Mouse (Mus musculus) forebrain, embryonic 14.5 days (tissue): Measurements from ENCODE around the gene Tbc1d22a. TPM values are rescaled to one million over a fixed set of nuclear protein-coding genes. Genes with fewer than 3 reads are reported as not detected.
A peak's percentile ranks its signal among the peaks of the same experiment; 100 is the strongest.
"Not testable (repeated sequence)": the region's sequence is repeated elsewhere in the genome, so short reads cannot be mapped to it uniquely, and the experiment has no call there.

Experiments
- ATAC-seq: fragments of 200-750 bp; cut with Nextera tagmentation; 2 replicates; pipeline ENCODE4 v1.8.0; 2017; ENCODE audit warnings: mild to moderate bottlenecking, moderate library complexity
- DNase-seq: peaks from one replicate; pipeline ENCODE4 v3.0.0-alpha.2; 2015; ENCODE audit warnings: low spot score
- H3K27ac ChIP-seq: fragments of 300-500 bp; sonication (generic); 2 replicates; pipeline ENCODE4 v1.5.1; 2014; ENCODE audit warnings: low read depth, mild to moderate bottlenecking, control low read depth, low read length, moderate library complexity
- H3K27me3 ChIP-seq: fragments of 300-500 bp; sonication (generic); replicated peaks from 2 replicates; pipeline ENCODE4 v1.6.1; 2014; ENCODE audit warnings: low read length, control low read depth, mixed read lengths; ENCODE audit not compliant: control insufficient read depth, insufficient read depth
- H3K36me3 ChIP-seq: fragments of 300-500 bp; sonication (generic); 2 replicates; pipeline ENCODE4 v1.6.1; 2014; ENCODE audit warnings: low read length, control low read depth; ENCODE audit not compliant: control insufficient read depth, insufficient read depth
- H3K4me1 ChIP-seq: fragments of 300-500 bp; sonication (generic); 2 replicates; pipeline ENCODE4 v1.6.1; 2014; ENCODE audit warnings: antibody characterized with exemption, low read length, control low read depth; ENCODE audit not compliant: control insufficient read depth, insufficient read depth
- H3K4me2 ChIP-seq: fragments of 300-500 bp; sonication (generic); 2 replicates; pipeline ENCODE4 v1.6.1; 2014; ENCODE audit warnings: mild to moderate bottlenecking, control low read depth, low read length
- H3K4me3 ChIP-seq: fragments of 300-500 bp; sonication (generic); 2 replicates; pipeline ENCODE4 v1.5.1; 2014; ENCODE audit warnings: low read depth, low read length, control low read depth
- H3K9ac ChIP-seq: fragments of 300-500 bp; sonication (generic); 2 replicates; pipeline ENCODE4 v1.6.1; 2014; ENCODE audit warnings: mild to moderate bottlenecking, low read length, control low read depth, moderate library complexity
- H3K9me3 ChIP-seq: fragments of 300-500 bp; sonication (generic); replicated peaks from 2 replicates; pipeline ENCODE4 v1.6.1; 2016; ENCODE audit warnings: low read length, control low read depth, mixed read lengths; ENCODE audit not compliant: control insufficient read depth
- WGBS: fragments of 180-500 bp; shearing (Covaris S2); extraction: QIAGEN DNeasy Blood & Tissue Kit; methylation state at CpG from one replicate; pipeline ENCODE4 v1.1.7; 2014; 5-methylcytosine and 5-hydroxymethylcytosine counted together
- polyA plus RNA-seq: library from polyadenylated mRNA; unstranded; fragments of >200 nt; fragmentation: Nextera tagmentation; extraction: Ambion mirVana; gene quantifications from 2 replicates; pipeline ENCODE4 v1.2.1, GENCODE M21; 2014

Gene Tbc1d22a
- polyA plus RNA-seq, 1 experiment from 2014 or later = 8.0 TPM

GRCm38 (mm10) chr15:86206385-86206784 lies 7.9 kb upstream of the Tbc1d22a start:
- no peaks in the 10 kb centered on the region for H3K4me1 ChIP-seq
- no peak overlapping the region for H3K9ac ChIP-seq
- DNase-seq = no peak
- no peak overlapping the region for H3K4me2 ChIP-seq
- H3K27me3 ChIP-seq = no peaks in the 10 kb centered on the region
- no peak overlapping the region for H3K27ac ChIP-seq
- H3K4me3 ChIP-seq = no peak overlapping the region
- no peaks in the 10 kb centered on the region for H3K36me3 ChIP-seq
- ATAC-seq = no peak
- H3K9me3 ChIP-seq = no peaks in the 10 kb centered on the region
- 67% methylated on average over 4 of the region's 4 CpGs for WGBS

- H3K27me3 ChIP-seq, H3K4me3 ChIP-seq, H3K27ac ChIP-seq, H3K9me3 ChIP-seq, H3K9ac ChIP-seq, H3K36me3 ChIP-seq, DNase-seq, H3K4me2 ChIP-seq, ATAC-seq: not testable (repeated sequence)
- peaks cover 16% of the 10 kb centered on the region for H3K4me1 ChIP-seq
- 94% methylated on average over 5 of the region's 5 CpGs for WGBS
Measured at GRCm38 (mm10) chr15:86212193-86212592, 2.1 kb upstream of the Tbc1d22a start.

DNA sequence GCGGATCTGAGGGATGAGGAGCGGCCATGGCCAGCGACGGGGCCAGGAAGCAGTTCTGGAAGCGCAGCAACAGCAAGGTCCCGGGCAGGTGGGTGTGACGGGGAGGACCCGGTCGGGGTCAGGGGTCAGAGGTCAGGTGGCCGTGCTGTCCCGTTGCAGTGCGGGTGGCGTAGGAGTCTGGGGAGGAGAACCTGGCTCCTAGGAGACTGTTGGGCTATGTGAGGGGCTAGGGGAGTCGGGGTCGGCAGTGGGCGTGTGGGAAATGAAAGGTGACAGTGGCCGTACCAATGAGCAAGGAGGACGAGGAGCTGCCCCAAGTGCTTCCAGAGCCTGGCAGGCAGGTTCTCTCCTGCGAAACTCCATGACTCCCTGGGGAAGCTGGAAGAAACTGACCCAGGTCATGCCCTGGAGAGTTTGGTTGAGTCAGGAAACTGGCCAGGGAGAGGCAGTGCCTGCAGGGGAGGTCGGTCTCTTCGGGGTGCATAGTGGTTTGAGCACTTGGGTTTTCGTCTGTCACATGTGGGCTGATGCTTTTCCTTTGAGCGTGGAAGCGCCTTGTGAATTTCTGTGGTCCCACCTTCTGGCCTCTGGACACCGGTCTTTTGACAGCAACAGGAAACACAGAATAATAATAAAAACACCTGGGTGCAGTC lies 416 bp downstream of the Tbc1d22a start:
- WGBS = 17% methylated on average over 25 of the region's 25 CpGs
- Histone ChIP-seq H3K4me1 (peaks cover 16% of the 10 kb centered on the region), H3K27ac (peak overlapping the region; percentile 84; the same call in 1 of the 2 replicates), H3K9me3 (no peaks in the 10 kb centered on the region), H3K4me2 (peak overlapping the region; percentile 99), H3K4me3 (peak overlapping the region; percentile 88), H3K9ac (peak overlapping the region; percentile 88), H3K36me3 (no peaks in the 10 kb centered on the region), H3K27me3 (no peaks in the 10 kb centered on the region)
- DNase-seq (no peak), ATAC-seq (no peak; the same call in 1 of the 2 replicates)

DNA sequence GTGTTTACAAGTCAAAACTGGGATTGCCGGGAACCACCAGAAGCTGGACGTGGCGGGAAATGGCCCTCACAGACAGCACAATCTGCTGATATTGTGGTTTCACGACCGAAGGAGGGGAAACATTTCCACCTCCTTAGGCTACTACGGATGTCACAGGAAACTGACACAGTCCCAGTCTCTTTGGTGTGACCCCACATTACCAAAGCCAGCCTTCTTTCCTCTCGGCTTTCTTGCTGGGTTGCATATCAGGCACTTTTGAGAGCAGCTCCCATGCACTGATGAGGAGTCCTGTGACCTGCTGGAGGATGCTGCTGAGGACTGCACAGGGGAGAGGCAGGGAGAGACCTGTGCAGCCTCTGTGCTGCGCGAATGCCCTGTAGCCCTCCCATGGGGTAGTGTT lies 2.4 kb downstream of the Tbc1d22a start:
- not testable (repeated sequence) for DNase-seq, H3K9me3 ChIP-seq, H3K27me3 ChIP-seq, H3K27ac ChIP-seq, H3K4me2 ChIP-seq, ATAC-seq, H3K4me3 ChIP-seq, H3K9ac ChIP-seq, H3K36me3 ChIP-seq
- WGBS = 88% methylated on average over 9 of the region's 9 CpGs
- H3K4me1 ChIP-seq = peaks cover 16% of the 10 kb centered on the region

- no peaks in the 10 kb centered on the region for H3K9me3 ChIP-seq
- DNase-seq (no peak), ATAC-seq (no peak)
- H3K9ac ChIP-seq = no peak overlapping the region
- no peak overlapping the region for H3K27ac ChIP-seq
- H3K36me3 ChIP-seq = no peaks in the 10 kb centered on the region
- H3K27me3 ChIP-seq = no peaks in the 10 kb centered on the region
- H3K4me3 ChIP-seq = no peak overlapping the region
- H3K4me2 ChIP-seq = no peak overlapping the region
- peaks cover 7% of the 10 kb centered on the region for H3K4me1 ChIP-seq
- 85% methylated on average over 7 of the region's 7 CpGs for WGBS
Measured at GRCm38 (mm10) chr15:86219534-86220228, 5.4 kb downstream of the Tbc1d22a start.

GRCm38 (mm10) chr15:86220229-86220630 lies 6.0 kb downstream of the Tbc1d22a start:
- Histone ChIP-seq H3K9me3 (no peaks in the 10 kb centered on the region), H3K36me3 (no peaks in the 10 kb centered on the region), H3K4me1 (peaks cover 1% of the 10 kb centered on the region; the same call in 1 of the 2 replicates), H3K27me3 (no peaks in the 10 kb centered on the region), H3K4me3 (no peak overlapping the region), H3K9ac (0 out of 2 replicates have a peak overlapping the region, but pooled peaks have one; percentile 17), H3K27ac (no peak overlapping the region), H3K4me2 (no peak overlapping the region)
- no peak for DNase-seq
- WGBS = 83% methylated on average over 5 of the region's 5 CpGs
- no peak for ATAC-seq

- Histone ChIP-seq H3K9me3 (no peaks in the 10 kb centered on the region), H3K4me2 (no peak overlapping the region), H3K9ac (no peak overlapping the region), H3K4me3 (no peak overlapping the region), H3K36me3 (no peaks in the 10 kb centered on the region), H3K27me3 (no peaks in the 10 kb centered on the region), H3K27ac (no peak overlapping the region), H3K4me1 (no peaks in the 10 kb centered on the region)
- DNase-seq (no peak), ATAC-seq (no peak)
- 82% methylated on average over 4 of the region's 4 CpGs for WGBS
Measured at GRCm38 (mm10) chr15:86220715-86221114, 6.5 kb downstream of the Tbc1d22a start.

GRCm38 (mm10) chr15:86221369-86221768 lies 7.1 kb downstream of the Tbc1d22a start:
- 86% methylated on average over 4 of the region's 4 CpGs for WGBS
- no peak overlapping the region for H3K9ac ChIP-seq
- no peak for ATAC-seq

DNA sequence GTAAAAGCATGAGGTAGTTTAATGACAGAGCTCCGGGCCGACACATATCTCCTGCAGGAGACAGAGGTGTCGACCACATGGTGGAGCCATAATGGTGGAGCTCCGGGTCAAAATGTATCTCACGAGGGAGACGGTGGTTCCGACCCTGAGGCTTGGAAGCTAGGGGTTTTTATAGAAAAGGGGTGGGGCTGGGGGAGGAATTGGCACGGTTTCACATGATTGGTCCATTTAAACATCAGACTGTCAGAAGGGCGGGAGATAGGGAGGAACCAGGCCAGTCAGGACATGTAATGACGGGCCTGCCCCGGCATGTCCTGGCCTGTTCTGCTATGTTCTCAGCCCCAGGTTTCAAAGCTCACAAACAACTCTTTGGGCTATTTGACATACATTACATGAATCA lies 7.6 kb downstream of the Tbc1d22a start:
- not testable (repeated sequence) for H3K27ac ChIP-seq, ATAC-seq, DNase-seq, H3K27me3 ChIP-seq, H3K4me3 ChIP-seq, H3K4me1 ChIP-seq, H3K4me2 ChIP-seq, H3K36me3 ChIP-seq, H3K9me3 ChIP-seq, H3K9ac ChIP-seq
- WGBS = 88% methylated on average over 11 of the region's 11 CpGs

More at GRCm38 (mm10) chr15:86221369-86221768, 7.1 kb downstream of the Tbc1d22a start:
- H3K36me3 ChIP-seq = no peaks in the 10 kb centered on the region
- no peak overlapping the region for H3K4me2 ChIP-seq
- no peaks in the 10 kb centered on the region for H3K27me3 ChIP-seq
- H3K4me1 ChIP-seq = no peaks in the 10 kb centered on the region
- H3K4me3 ChIP-seq = no peak overlapping the region
- H3K27ac ChIP-seq = no peak overlapping the region
- H3K9me3 ChIP-seq = no peaks in the 10 kb centered on the region
- no peak for DNase-seq
